Mouse (Mus musculus): ENCODE results near the gene Galnt12. TPM values are rescaled to one million over a fixed set of nuclear protein-coding genes. Genes with fewer than 3 reads are reported as not detected.
A peak's percentile ranks its signal among the peaks of the same experiment; 100 is the strongest.
"Not testable (repeated sequence)": the region's sequence is repeated elsewhere in the genome, so short reads cannot be mapped to it uniquely, and the experiment has no call there.

Gene Galnt12
- total RNA-seq (2017), result 13.1 and 13.7 TPM in 2 replicates

DNA sequence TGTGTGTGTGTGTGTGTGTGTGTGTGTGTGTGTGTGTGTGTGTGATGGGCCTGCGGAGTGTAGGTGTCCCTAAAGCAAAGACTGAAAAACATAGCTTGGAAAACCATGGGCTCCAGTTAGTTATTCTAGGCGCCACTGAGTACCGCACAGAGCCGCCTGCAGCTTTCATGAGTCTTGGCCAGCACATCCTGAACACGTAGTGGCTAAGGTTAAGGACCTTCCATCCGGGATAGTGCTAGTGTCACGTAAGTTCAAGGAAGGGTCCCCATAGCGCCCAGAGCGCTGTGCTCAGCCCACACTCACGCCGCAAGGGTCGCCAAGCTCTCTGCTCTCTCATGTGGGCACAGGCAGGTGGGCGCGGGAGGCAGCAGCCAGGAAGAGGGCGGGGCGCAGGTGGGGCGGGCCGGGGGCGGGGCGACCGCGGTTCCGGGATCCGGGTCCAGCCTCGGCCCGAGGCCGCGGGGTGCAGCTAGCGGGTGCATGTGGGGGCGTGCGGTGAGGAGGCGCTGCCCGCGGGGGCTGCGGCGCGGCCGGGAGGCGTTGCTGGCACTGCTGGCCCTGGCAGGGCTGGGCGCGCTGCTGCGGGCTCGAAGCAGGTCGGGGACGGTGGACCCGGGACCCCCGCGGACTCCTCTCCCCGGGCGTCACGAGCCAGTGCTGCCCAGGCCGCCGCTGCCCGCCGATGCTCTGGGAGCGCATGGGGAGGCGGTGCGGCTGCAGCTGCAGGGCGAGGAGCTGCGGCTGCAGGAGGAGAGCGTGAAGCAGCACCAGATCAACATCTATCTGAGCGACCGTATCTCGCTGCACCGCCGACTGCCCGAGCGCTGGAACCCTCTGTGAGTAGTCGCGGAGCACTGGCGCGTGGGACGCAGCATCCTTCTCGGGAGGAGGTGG lies at the start of gene Galnt12:
TSS of gene Galnt12 (plus strand) at position 417 of the 894 bp plus-strand sequence.
- ATAC-seq (ENCODE audit: extremely low read depth, insufficient number of reproducible peaks, low FRiP score, poor library complexity, severe bottlenecking), result peak; percentile 49; the same call in 1 of the 2 replicates

- no peak for ATAC-seq (ENCODE audit: extremely low read depth, insufficient number of reproducible peaks, low FRiP score, poor library complexity, severe bottlenecking)
These were observed 47.8 kb upstream of the Galnt12 start for GRCm38 (mm10) chr4:47043866-47044265.

DNA sequence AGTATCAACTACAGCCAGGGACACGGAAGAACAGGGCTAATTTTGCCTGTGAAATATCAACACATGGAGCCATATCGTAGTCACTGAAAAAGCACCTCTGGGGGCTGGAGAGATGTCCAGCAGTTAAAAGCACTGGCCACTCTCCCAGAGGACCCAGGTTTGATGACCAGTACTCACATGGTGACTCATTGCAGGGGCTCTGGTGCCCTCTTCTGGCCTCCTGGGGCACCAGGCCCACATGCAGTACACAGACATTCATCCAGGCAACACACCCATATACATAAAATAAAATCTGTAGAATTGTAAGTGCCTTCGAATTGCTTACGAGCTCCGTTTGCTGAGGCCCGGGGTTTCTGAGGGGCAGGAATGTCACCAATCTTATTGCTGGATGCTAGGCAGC lies 44.7 kb upstream of the Galnt12 start:
- ATAC-seq (ENCODE audit: extremely low read depth, insufficient number of reproducible peaks, low FRiP score, poor library complexity, severe bottlenecking), result no peak

DNA sequence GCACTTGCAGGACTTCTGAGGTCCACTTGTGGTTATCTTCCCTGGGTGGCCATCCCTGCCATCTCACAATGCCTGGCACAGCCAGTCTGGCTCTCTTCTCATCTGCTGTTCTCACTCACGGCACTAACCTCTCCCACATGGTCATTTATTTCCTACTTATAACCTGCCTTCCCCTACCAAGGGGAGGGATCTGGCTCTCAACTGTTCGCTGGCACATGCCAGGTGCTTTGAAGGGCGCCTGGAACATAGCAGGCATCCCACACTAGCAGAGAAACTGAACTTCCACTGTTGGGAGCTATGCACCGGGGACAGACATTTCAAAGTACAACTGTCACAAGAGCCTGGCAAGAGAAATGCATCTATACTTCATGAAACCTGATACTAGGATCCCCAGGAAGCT lies 43.9 kb upstream of the Galnt12 start:
- ATAC-seq (ENCODE audit: extremely low read depth, insufficient number of reproducible peaks, low FRiP score, poor library complexity, severe bottlenecking), result no peak

DNA sequence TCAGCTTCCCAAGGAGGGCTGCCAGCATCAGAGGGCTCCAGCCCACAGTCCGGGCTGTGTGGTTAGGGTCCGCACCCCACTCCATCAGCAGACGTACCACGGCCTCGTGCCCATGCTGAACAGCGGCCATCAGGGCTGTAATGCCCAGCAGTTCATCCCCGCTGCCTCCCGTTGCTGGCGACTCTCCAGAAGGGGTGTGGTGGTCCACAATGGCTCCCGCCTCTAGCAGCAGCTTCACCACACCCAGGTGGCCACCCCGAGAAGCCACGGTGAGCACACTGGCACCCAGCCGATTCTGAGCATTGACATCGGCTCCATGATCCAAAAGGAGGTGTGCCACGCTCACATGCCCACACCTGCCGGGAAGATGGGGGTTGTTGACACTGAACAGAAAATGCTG lies 42.5 kb upstream of the Galnt12 start:
- no peak for ATAC-seq (ENCODE audit: extremely low read depth, insufficient number of reproducible peaks, low FRiP score, poor library complexity, severe bottlenecking)

DNA sequence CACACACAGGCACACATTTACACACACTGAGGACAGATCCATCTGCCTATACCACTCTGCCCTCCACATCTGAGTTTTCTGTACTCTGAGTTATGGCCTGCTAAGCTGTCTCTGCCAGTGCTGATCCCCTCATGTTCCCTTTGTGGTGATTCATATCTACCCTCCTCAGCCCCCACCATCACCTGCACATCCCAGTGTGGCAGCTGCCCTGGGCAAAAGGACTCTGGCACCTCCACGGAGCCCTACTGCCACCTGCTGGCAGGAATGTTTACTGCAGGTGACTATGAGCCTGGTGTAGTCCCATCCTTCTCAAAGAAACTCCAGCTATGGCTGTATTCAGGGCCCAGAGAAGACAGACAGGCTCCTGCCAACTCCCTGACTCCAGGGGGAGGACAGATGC lies 41.5 kb upstream of the Galnt12 start:
- ATAC-seq (ENCODE audit: extremely low read depth, insufficient number of reproducible peaks, low FRiP score, poor library complexity, severe bottlenecking), result peak; percentile 34; the same call in 1 of the 2 replicates

DNA sequence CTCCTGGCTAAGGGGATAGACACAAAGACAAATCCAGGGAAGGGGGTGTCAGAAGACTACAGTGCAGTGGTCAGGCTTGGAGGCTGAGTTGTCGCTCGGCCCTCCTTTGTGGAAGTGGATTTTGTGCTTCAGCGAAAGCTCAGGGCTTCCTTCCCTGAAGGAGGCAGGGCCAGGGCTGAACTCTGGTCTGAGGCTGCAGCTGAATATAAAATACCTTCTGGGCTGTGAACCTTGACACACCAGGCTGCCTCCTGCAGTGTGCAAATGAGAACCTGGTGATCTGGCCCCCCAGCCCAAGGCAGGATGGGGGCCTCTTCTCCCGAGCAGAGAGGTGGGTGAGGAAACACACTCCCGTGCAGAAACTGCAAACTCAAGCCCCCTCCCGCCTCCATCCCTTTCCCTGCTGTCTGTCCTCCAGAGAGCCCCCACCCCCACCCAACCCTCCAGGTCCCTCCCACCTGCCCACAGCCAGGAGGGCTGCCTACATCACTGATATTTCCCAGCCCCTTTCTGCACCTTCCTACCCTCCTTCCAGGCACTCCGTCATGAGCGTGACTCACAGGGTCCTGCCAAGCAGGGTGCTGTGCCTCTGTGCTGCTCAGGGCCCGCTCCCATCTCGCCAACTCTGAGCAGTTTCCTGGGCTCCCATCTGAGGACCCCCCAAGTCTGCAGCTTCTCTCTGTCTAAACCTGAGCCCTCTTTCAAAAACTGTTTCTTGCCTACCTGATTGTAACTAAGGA lies 40.9 kb upstream of the Galnt12 start:
- ATAC-seq (ENCODE audit: extremely low read depth, insufficient number of reproducible peaks, low FRiP score, poor library complexity, severe bottlenecking), result no peak

DNA sequence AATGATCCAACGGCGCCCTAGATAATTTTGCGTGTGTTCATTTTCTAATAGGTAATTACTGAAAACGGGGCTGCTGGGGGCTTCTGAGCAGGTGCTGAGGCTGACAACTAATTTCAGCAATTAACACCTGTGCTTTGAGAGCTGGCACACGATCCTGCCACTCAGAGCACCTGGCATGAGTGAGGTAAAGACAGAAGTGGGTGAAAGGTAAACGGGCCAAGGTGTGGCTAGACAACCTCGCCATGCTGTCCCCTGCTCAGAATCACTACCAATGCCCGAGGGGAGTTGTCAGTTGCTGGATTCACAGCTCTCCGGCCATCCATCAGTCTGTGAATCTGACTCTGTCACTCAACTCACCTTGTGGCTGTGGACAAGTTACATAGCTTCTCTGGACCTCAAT lies 39.8 kb upstream of the Galnt12 start:
- no peak for ATAC-seq (ENCODE audit: extremely low read depth, insufficient number of reproducible peaks, low FRiP score, poor library complexity, severe bottlenecking)

DNA sequence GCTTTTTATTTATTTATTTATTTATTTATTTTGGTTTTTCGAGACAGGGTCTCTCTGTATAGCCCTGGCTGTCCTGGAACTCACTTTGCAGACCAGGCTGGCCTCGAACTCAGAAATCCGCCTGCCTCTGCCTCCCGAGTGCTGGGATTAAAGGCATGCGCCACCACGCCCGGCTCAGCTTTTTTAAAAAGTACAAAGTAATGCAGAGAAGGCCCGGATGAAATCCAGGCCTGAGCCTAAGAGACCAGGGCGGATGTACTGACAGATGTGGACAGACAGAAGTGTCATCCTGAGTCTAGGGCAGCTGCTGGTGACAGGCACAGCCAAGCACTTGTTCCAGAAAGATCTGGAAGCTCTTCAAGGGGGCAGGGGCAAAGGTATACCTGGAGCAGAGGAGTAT lies 36.5 kb upstream of the Galnt12 start:
- ATAC-seq (ENCODE audit: extremely low read depth, insufficient number of reproducible peaks, low FRiP score, poor library complexity, severe bottlenecking), result not testable (repeated sequence)

GRCm38 (mm10) chr4:47055570-47056080 lies 36.1 kb upstream of the Galnt12 start:
- ATAC-seq (ENCODE audit: extremely low read depth, insufficient number of reproducible peaks, low FRiP score, poor library complexity, severe bottlenecking), result no peak

- ATAC-seq (ENCODE audit: extremely low read depth, insufficient number of reproducible peaks, low FRiP score, poor library complexity, severe bottlenecking), result no peak
These were observed 34.8 kb upstream of the Galnt12 start, which contains the start of gene Anks6 for GRCm38 (mm10) chr4:47056791-47057509. Gene Anks6 (minus strand): TSS chr4:47057427.

DNA sequence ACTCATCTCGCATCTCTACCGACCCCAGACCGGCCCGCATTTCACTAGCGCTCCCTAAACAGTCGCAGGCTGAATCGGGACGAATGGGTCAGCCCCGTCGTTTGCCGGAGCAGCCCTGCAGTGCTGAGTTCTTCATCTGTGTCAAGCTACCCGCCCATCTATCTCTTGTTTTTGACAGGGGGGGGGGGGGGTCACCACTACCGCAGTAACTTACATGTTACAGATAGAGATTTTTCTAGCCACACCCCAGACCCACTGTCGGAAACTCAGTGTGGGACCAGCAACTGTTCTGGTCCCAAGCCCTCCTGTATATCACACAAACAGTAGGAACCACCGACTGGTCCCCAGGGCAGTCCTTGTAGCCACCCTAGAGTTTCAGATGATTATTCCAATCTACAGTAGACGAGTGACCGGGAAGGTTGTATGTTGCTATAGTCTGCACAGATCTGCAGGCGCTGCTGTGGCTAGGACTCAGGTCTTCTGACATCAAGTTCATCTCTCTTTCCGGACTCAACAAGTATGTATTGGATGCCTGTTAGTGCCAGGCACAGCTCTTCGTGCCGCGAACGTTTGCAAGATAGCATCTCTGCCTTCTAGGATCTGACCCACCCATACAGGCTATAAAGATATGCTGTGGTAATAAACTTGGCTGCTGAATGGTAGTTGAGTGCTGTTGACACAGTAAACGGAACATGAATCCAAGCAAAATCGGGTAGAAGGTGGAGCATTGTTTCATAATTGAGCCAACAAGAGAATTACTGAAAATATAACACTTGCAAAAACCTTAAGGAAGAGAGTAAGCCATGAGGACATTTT lies 34.0 kb upstream of the Galnt12 start:
- ATAC-seq (ENCODE audit: extremely low read depth, insufficient number of reproducible peaks, low FRiP score, poor library complexity, severe bottlenecking), result no peak

GRCm38 (mm10) chr4:47060900-47061299 lies 30.8 kb upstream of the Galnt12 start:
- no peak for ATAC-seq (ENCODE audit: extremely low read depth, insufficient number of reproducible peaks, low FRiP score, poor library complexity, severe bottlenecking)

- ATAC-seq (ENCODE audit: extremely low read depth, insufficient number of reproducible peaks, low FRiP score, poor library complexity, severe bottlenecking), result no peak
These were observed 16.7 kb upstream of the Galnt12 start for GRCm38 (mm10) chr4:47075054-47075453.

- ATAC-seq (ENCODE audit: extremely low read depth, insufficient number of reproducible peaks, low FRiP score, poor library complexity, severe bottlenecking), result no peak
These were observed 11.6 kb upstream of the Galnt12 start for GRCm38 (mm10) chr4:47079997-47080646.

DNA sequence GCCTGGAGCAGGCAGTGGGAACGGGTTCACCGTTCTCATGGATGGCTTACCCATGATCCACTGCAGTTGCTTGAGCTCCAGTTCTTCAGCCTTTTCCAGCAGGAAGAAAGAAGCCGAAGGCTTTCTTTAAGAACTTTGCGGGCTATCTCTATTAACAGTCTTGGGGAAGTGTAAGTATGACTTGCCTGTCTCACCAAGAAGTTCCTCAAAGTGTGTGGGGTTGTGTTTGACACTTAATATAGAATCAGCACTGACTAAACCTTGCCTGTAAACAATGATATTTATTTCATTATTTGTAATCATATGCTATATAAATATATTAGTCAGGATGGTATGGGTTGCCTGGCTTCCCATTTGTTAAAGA lies 11.1 kb upstream of the Galnt12 start:
- no peak for ATAC-seq (ENCODE audit: extremely low read depth, insufficient number of reproducible peaks, low FRiP score, poor library complexity, severe bottlenecking)

DNA sequence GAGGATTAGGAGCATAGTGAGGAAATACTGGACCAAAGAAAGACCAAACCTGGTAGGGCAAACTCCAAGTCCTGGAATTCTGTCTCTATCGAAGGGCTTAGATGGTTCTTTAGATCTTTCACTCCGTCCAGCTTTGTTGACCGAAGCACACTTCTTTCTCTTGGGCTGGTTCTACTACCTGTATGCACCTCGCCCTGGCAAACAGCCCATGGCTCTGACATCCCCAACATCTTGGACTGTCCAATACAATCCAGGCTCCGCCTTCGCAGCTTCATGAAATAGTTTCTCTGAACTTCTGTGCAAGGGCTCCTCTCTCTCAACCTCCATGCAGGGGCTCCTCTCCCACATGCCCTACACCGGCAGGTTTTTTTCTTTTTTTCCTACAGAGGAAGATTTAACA lies 7.9 kb upstream of the Galnt12 start:
- ATAC-seq (ENCODE audit: extremely low read depth, insufficient number of reproducible peaks, low FRiP score, poor library complexity, severe bottlenecking), result no peak

DNA sequence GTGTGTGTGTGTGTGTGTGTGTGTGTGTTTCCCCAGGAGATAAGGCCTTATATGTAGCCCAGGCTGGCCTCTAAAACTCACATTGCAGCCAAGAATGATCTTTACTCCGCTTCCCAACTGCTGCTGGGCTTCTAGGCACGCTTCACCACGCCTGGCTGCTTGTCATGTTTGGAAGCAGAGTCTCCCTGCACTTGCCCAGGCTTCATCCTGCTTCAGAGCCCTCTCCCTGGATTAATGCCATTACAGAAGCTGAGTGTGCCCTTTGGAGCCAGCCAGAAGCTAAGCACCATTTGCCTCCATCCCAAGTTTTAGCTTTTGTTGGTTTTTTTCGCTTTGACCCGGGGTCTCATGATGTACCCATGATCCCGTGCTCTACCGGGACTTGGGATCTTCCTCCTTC lies 3.0 kb upstream of the Galnt12 start:
- ATAC-seq (ENCODE audit: extremely low read depth, insufficient number of reproducible peaks, low FRiP score, poor library complexity, severe bottlenecking), result no peak
